Mouse (Mus musculus) left cerebral cortex, adult 18-20 months (tissue): ENCODE measurements at regions not wholly inside any gene's neighbourhood (a gene's known extent, or its start where the extent isn't known, plus 50 kb on each side); places are given as distances from the start of the nearest gene placed in this dataset.

Experiments used
- DNase-seq, 2 experiments: peaks; one replicate each; pipeline ENCODE4 v3.0.0; 2021 to 2022; ENCODE audit warnings: low spot score in 2 of 2, mixed read lengths in 1 of 2

- peak in 1 of 2 experiments; percentile 1 for DNase-seq
Observed at GRCm38 (mm10) chrX:24169992-24170391, 211.3 kb upstream of the Gm4985 start.

GRCm38 (mm10) chrX:24161654-24162053 lies 202.9 kb upstream of the Gm4985 start:
- DNase-seq, result peak; percentile 6 to 20

DNA sequence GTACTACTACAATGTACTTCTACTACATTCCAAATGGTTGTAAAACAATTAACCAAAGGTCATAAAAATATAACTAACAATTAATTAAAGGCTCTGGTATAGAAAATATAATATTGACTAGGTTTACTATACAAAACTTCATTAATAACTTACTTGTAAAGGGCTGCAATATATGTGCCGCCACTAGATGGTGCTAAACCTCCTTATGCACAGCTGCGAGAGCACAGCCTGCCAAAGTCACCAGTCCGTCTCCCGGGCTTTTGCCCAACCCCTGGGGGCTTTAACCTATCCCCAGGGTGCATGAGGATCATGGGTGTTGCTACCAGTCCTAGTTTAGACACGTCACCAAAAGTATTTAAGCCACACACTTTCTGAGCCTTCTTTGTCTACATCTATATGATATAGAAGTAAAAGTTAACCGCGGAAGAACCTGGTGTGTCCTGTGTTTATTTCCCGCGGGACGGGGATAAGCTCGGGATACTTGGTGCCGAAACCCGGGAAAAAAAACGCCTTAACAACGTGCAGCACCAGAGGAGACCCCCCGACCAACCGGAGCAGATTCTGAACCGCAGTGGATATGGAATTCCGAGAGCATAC lies 194.6 kb upstream of the Gm4985 start:
- DNase-seq, result peak in 1 of 2 experiments; percentile 11
